Mouse (Mus musculus) embryonic facial prominence, embryonic 11.5 days (tissue): ENCODE results near the gene Rpl29. TPM values are rescaled to one million over a fixed set of nuclear protein-coding genes. Genes with fewer than 3 reads are reported as not detected.

Source experiments
- ATAC-seq: fragments of 200-750 bp; cut with Nextera tagmentation; replicated peaks from 2 replicates; pipeline ENCODE4 v1.8.0; 2017; ENCODE audit warnings: low read depth; ENCODE audit not compliant: insufficient number of reproducible peaks, low FRiP score, low TSS enrichment
- DNase-seq: peaks from one replicate; pipeline ENCODE4 v3.0.0-alpha.2; 2015; ENCODE audit warnings: low spot score
- H3K27ac ChIP-seq: fragments of 300-500 bp; sonication (generic); replicated peaks from 2 replicates; pipeline ENCODE4 v1.5.1; 2014; ENCODE audit warnings: mild to moderate bottlenecking, low read depth, low read length, control low read depth
- H3K27me3 ChIP-seq: fragments of 300-500 bp; sonication (generic); 2 replicates; pipeline ENCODE4 v1.6.1; 2014; ENCODE audit warnings: mild to moderate bottlenecking, low read length, moderate library complexity, mixed read lengths; ENCODE audit not compliant: control insufficient read depth, insufficient read depth
- H3K36me3 ChIP-seq: fragments of 300-500 bp; sonication (generic); replicated peaks from 2 replicates; pipeline ENCODE4 v1.6.1; 2014; ENCODE audit warnings: low read depth, mild to moderate bottlenecking, low read length, moderate library complexity, mixed read lengths; ENCODE audit not compliant: control insufficient read depth, insufficient read depth
- H3K4me1 ChIP-seq: fragments of 300-500 bp; sonication (generic); 2 replicates; pipeline ENCODE4 v1.6.1; 2014; ENCODE audit warnings: low read length, mixed read lengths; ENCODE audit not compliant: control insufficient read depth, insufficient read depth
- H3K4me2 ChIP-seq: fragments of 300-500 bp; sonication (generic); 2 replicates; pipeline ENCODE4 v1.6.1; 2014; ENCODE audit warnings: low read depth, mild to moderate bottlenecking, control low read depth, low read length, moderate library complexity
- H3K4me3 ChIP-seq: fragments of 300-500 bp; sonication (generic); 2 replicates; pipeline ENCODE4 v1.5.1; 2014; ENCODE audit warnings: low read depth, low read length, control low read depth
- H3K9ac ChIP-seq: fragments of 300-500 bp; sonication (generic); replicated peaks from 2 replicates; pipeline ENCODE4 v1.6.1; 2014; ENCODE audit warnings: mild to moderate bottlenecking, control low read depth, low read length
- H3K9me3 ChIP-seq: fragments of 300-500 bp; sonication (generic); replicated peaks from 2 replicates; pipeline ENCODE4 v1.6.1; 2016; ENCODE audit warnings: mild to moderate bottlenecking, low read length, inconsistent platforms, mixed read lengths; ENCODE audit not compliant: control insufficient read depth
- WGBS: fragments of 180-500 bp; shearing (Covaris S2); extraction: QIAGEN DNeasy Blood & Tissue Kit; methylation state at CpG from one replicate; pipeline ENCODE4 v1.1.7; 2014; 5-methylcytosine and 5-hydroxymethylcytosine counted together
- polyA plus RNA-seq: library from polyadenylated mRNA; unstranded; fragments of >200 nt; fragmentation: Nextera tagmentation; extraction: Ambion mirVana; gene quantifications from 2 replicates; pipeline ENCODE4 v1.2.1, GENCODE M21; 2014

The Rpl29 gene
- polyA plus RNA-seq, 1 experiment from 2014 or later = 1,040 TPM

DNA sequence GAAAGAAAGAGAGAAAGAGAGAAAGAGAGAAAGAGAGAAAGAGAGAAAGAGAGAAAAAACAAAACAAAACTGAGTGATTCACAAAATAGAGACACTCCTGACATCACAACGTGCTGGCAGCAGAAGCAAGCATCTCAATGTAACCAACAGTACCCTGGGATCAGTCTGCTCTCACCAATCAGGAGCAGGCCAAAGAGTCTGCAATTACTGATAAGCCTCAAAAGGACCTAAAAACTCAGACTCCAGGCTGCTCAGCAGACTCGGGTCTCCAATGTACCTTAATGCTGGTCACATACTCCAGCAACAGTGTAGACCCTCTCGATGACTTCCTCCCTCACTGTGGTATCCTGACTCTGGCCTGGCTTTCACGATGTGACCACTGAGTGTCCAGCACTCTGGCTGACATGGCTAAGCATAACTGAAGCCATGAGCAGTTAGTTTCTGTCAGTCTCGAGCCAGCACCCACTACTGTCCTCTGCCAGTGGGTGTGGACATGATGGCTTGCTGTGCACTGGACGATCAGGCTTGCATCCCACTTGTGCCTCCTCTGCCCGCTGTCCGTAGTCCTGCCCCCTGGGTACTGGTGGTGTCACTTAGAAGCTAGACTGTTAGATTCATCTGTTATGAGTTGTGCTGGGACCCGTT lies 30.5 kb upstream of the Rpl29 start:
- Histone ChIP-seq H3K4me1 (no peaks in the 10 kb centered on the region; the same call in 1 of the 2 replicates), H3K4me2 (no peak overlapping the region), H3K9me3 (no peaks in the 10 kb centered on the region), H3K9ac (no peak overlapping the region), H3K4me3 (no peak overlapping the region), H3K27ac (no peak overlapping the region), H3K36me3 (no peaks in the 10 kb centered on the region), H3K27me3 (no peaks in the 10 kb centered on the region)
- DNase-seq = no peak
- no peak for ATAC-seq
- 76% methylated on average over 9 of the region's 9 CpGs for WGBS

DNA sequence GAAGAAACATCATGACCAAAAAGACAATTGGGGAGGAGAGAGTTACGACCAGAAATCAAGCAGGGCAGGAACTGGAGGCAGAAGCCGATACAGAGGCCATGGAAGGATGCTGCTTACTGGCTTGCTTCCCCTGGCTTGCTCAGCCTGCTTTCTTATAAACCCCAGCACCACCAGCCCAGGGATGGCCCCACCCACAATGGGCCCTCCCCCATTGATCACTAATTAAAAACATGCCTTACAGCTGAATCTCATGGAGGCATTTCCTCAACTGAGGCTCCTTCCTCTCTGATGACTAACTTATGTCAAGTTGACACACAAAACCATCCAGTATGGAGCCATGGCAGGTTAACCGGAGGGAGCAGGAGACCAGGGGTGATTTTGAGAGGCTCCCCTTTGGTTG lies 29.4 kb upstream of the Rpl29 start:
- ATAC-seq (no peak), DNase-seq (peak; percentile 68)
- H3K27me3 ChIP-seq = no peaks in the 10 kb centered on the region
- no peak overlapping the region for H3K4me2 ChIP-seq
- H3K27ac ChIP-seq = no peak overlapping the region
- H3K9ac ChIP-seq = no peak overlapping the region
- 65% methylated on average over 3 of the region's 3 CpGs for WGBS
- H3K4me3 ChIP-seq = no peak overlapping the region
- H3K36me3 ChIP-seq = no peaks in the 10 kb centered on the region
- H3K9me3 ChIP-seq = no peaks in the 10 kb centered on the region
- no peaks in the 10 kb centered on the region; the same call in 1 of the 2 replicates for H3K4me1 ChIP-seq

DNA sequence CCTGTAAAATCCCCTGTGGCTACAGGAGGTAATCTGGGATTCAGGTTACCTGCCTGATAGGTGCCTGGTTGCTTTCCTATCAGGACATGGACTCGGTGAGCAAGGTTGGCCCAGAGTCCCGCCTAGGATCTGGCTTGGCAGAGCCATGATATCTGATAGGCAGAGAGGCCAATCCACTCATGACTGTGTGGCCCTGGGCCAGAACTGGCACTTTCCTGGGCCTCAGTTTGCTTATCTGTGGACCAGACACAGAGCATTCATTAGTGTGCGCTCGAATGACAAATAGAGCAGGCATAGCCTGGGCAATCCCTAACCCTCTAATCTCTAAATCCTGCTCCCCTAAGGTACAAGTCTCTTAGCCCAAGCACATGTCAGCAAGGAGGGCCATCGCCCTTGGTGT lies 27.1 kb upstream of the Rpl29 start:
- Histone ChIP-seq H3K27ac (no peak overlapping the region), H3K27me3 (no peaks in the 10 kb centered on the region), H3K9ac (no peak overlapping the region), H3K9me3 (no peaks in the 10 kb centered on the region), H3K4me3 (no peak overlapping the region), H3K4me1 (no peaks in the 10 kb centered on the region; the same call in 1 of the 2 replicates), H3K36me3 (no peaks in the 10 kb centered on the region), H3K4me2 (no peak overlapping the region)
- 82% methylated on average over 5 of the region's 5 CpGs for WGBS
- DNase-seq = no peak
- ATAC-seq = no peak

DNA sequence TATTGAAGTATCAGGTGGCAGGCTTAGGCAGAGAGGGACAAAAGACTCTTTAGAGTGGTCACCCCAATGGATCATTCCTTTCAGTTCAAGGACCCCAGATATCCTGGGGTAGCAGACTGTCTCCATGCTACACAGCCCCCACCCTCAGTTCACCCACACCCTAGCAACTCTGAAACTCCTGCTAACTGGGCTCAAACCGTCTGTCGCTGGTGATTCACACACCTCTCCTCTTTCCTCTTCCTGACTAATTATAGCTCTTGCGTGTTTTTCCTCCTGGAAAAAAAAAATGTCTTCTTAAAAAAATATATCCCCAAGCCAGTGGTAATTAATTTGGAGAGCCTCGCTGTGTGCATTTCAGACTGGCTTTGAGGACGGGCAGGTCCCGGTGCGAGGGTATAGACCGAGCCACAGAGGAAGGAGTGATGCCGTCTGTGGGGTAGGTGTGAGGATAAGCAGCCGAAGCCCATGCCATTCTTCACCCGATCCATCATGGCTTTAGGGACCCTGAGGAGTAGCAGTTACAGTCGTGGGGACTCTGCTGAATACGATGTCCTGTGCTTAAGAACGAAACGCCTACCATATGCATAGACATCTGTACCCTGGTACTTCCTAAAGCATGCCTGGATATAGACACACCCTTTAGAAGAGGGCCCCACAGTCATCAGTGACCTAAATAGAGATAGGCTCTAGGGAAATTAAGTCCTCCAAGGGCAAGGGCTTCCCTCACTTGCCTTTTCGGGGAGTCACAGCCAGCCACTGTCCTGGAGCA lies 26.5 kb upstream of the Rpl29 start:
- Histone ChIP-seq H3K9ac (no peak overlapping the region), H3K4me3 (no peak overlapping the region), H3K4me1 (no peaks in the 10 kb centered on the region; the same call in 1 of the 2 replicates), H3K36me3 (no peaks in the 10 kb centered on the region), H3K4me2 (no peak overlapping the region), H3K9me3 (no peaks in the 10 kb centered on the region), H3K27ac (no peak overlapping the region), H3K27me3 (no peaks in the 10 kb centered on the region)
- 77% methylated on average over 16 of the region's 16 CpGs for WGBS
- ATAC-seq (no peak), DNase-seq (no peak)

DNA sequence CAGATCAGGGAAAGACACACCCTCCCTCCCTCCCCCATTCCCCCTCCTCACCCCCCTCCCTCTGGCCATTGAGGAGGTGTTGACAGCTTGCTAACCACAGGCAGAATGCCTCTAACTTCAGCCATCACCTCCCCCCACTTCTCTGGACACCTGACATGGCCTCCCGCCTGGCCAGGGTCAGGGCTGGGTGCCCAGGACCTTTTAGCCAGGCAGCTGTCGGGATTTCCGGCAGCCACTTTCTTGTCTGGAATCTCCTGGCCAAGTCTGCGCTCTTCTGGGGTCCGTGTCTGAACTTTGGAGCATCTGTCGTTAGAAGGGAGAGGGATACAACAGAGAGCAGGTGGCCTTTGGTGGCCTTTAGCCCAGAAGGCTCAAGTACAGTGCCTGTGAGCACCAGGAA lies 24.0 kb upstream of the Rpl29 start:
- H3K4me2 ChIP-seq = 0 out of 2 replicates have a peak overlapping the region, but pooled peaks have one; percentile 2
- no peaks in the 10 kb centered on the region for H3K9me3 ChIP-seq
- no peak overlapping the region for H3K27ac ChIP-seq
- 30% methylated on average over 6 of the region's 6 CpGs for WGBS
- no peaks in the 10 kb centered on the region for H3K36me3 ChIP-seq
- no peak overlapping the region for H3K9ac ChIP-seq
- H3K4me1 ChIP-seq = no peaks in the 10 kb centered on the region
- DNase-seq = no peak
- ATAC-seq = no peak
- no peak overlapping the region for H3K4me3 ChIP-seq
- no peaks in the 10 kb centered on the region for H3K27me3 ChIP-seq

DNA sequence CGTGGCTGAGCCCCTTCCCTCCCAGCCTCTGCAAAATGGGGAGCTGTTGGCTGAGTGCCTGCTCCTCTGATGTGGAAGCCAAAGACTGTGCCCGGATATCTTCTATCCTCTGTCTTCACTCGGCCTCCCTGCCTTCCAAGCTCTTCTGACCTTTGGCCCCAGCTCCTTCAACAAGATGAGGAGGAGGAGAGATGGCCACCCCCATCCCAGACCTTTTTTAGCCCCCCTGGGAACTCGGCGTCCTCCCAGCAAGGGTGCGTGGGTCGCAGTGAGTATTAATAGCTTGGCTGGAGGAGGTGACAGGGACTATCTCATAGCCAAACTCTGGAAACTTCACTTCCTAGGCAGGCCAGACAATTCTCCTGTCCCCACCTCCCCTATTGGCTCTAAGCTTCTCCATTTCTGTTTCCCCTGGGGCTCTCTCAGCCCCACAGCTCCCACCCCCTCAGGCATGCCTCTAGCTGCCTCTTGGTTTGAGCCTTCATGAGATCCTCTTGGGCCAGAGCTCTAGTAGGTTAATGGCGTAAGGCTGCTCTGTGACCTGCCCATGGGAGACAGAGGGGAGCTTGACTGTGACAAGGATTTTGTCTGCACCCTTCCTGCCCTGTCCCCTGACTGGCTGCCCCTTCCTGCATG lies 22.7 kb upstream of the Rpl29 start:
- WGBS = 53% methylated on average over 8 of the region's 8 CpGs
- H3K4me2 ChIP-seq = no peak overlapping the region
- no peaks in the 10 kb centered on the region for H3K36me3 ChIP-seq
- no peaks in the 10 kb centered on the region for H3K27me3 ChIP-seq
- H3K4me3 ChIP-seq = no peak overlapping the region
- no peak overlapping the region for H3K27ac ChIP-seq
- H3K9ac ChIP-seq = no peak overlapping the region
- no peak for ATAC-seq
- no peak for DNase-seq
- H3K9me3 ChIP-seq = no peaks in the 10 kb centered on the region
- no peaks in the 10 kb centered on the region for H3K4me1 ChIP-seq

DNA sequence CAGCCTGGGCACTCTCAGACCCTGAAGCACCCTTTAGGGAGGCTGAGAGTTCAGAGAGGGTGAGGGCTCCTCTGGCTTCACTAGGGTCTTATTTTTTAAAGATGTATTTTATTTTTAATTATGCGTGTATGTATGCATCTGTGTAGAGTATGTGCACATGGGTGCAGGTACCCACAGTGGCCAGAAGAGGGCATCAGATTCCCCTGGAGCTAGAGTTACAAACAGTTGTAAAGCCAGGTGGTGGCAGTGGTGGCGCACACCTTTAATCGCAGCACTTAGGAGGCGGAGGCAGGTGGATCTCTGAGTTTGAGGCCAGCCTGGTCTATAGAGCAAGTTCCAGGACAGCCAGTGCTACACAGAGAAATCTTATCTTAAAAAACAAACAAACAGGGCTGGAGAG lies 20.2 kb upstream of the Rpl29 start:
- Histone ChIP-seq H3K9ac (no peak overlapping the region), H3K4me2 (no peak overlapping the region), H3K4me3 (no peak overlapping the region), H3K4me1 (no peaks in the 10 kb centered on the region), H3K27ac (no peak overlapping the region), H3K27me3 (no peaks in the 10 kb centered on the region), H3K9me3 (no peaks in the 10 kb centered on the region), H3K36me3 (no peaks in the 10 kb centered on the region)
- 99% methylated on average over 4 of the region's 4 CpGs for WGBS
- no peak for DNase-seq
- no peak for ATAC-seq
